Mouse (Mus musculus) CH12.LX (cell line): ENCODE results near the gene Bsn. TPM values are rescaled to one million over a fixed set of nuclear protein-coding genes. Genes with fewer than 3 reads are reported as not detected.
A peak's percentile ranks its signal among the peaks of the same experiment; 100 is the strongest.

ENCODE experiments used
- DNase-seq: peaks from one replicate; pipeline ENCODE4 v3.0.0-alpha.2; 2013; ENCODE audit errors: extremely low read depth
- H3K27ac ChIP-seq: 2 replicates; pipeline ENCODE4 v1.5.1; 2012; ENCODE audit warnings: low read depth, mild to moderate bottlenecking, control low read depth, moderate library complexity; ENCODE audit not compliant: insufficient read depth
- H3K27me3 ChIP-seq: replicated peaks from 2 replicates; pipeline ENCODE3; 2012; ENCODE audit warnings: inconsistent platforms
- H3K36me3 ChIP-seq, 2 experiments: replicated peaks in 1 of 2; 2 replicates each; pipeline versions ENCODE3 to v1.6.1; 2012; ENCODE audit warnings: inconsistent platforms in 1 of 2, low read length in 1 of 2, mild to moderate bottlenecking in 1 of 2, mixed read lengths in 1 of 2, moderate library complexity in 1 of 2; ENCODE audit not compliant: control insufficient read depth in 1 of 2, insufficient read depth in 1 of 2
- H3K4me1 ChIP-seq, 2 experiments: 2 replicates each; pipeline ENCODE4 v1.6.1; 2012; ENCODE audit warnings: inconsistent platforms in 1 of 2, moderate library complexity in 1 of 2; ENCODE audit not compliant: insufficient read depth in 2 of 2, control insufficient read depth in 1 of 2
- H3K4me2 ChIP-seq: 2 replicates; pipeline ENCODE4 v1.6.1; 2012; ENCODE audit warnings: low read depth, mild to moderate bottlenecking, control low read depth; ENCODE audit not compliant: poor library complexity, insufficient read depth, severe bottlenecking
- H3K4me3 ChIP-seq, 3 experiments: fragments of 150-350 bp in 1 of 3; sonication (generic) in 1 of 3; replicated peaks in 1 of 3; 2 replicates each; pipeline versions ENCODE3 to v1.5.1; 2011 to 2012; ENCODE audit warnings: low read depth in 2 of 3, low read length in 2 of 3, mild to moderate bottlenecking in 2 of 3, moderate library complexity in 2 of 3, control low read depth in 1 of 3, improper control_type of control experiment in 1 of 3, inconsistent platforms in 1 of 3, mixed read lengths in 1 of 3; ENCODE audit not compliant: poor library complexity in 1 of 3
- H3K79me2 ChIP-seq: replicated peaks from 2 replicates; pipeline ENCODE4 v1.6.1; 2012; ENCODE audit warnings: mild to moderate bottlenecking, moderate library complexity; ENCODE audit not compliant: control insufficient read depth, poor library complexity, insufficient read depth, severe bottlenecking; ENCODE audit errors: extremely low read depth
- H3K9ac ChIP-seq: 2 replicates; pipeline ENCODE4 v1.6.1; 2012; ENCODE audit warnings: low read depth, mild to moderate bottlenecking, control low read depth, moderate library complexity; ENCODE audit not compliant: insufficient read depth
- H3K9me3 ChIP-seq: replicated peaks from 2 replicates; pipeline ENCODE3; 2012; ENCODE audit warnings: low read length, inconsistent platforms, mixed read lengths
- CHD1 ChIP-seq: IDR thresholded peaks from 2 replicates; pipeline ENCODE4 v1.6.1; 2012; ENCODE audit warnings: low read depth, low read length, improper control_type of control experiment, inconsistent platforms
- CTCF ChIP-seq, 2 experiments: IDR thresholded peaks in 1 of 2; conservative IDR thresholded peaks in 1 of 2; 2 replicates each; pipeline ENCODE4 v1.5.1; 2011 to 2012; ENCODE audit warnings: low read depth in 2 of 2, low read length in 2 of 2, improper control_type of control experiment in 1 of 2, inconsistent platforms in 1 of 2, mild to moderate bottlenecking in 1 of 2, moderate library complexity in 1 of 2
- E2F4 ChIP-seq: IDR thresholded peaks from 2 replicates; pipeline ENCODE4 v1.6.1; 2011; ENCODE audit warnings: low read depth, low read length, improper control_type of control experiment; ENCODE audit not compliant: insufficient replicate concordance
- EP300 ChIP-seq: IDR thresholded peaks from 2 replicates; pipeline ENCODE4 v1.6.1; 2011; ENCODE audit warnings: low read length, improper control_type of control experiment
- ETS1 ChIP-seq: conservative IDR thresholded peaks from 2 replicates; pipeline ENCODE4 v1.6.1; 2012; ENCODE audit warnings: low read depth, mild to moderate bottlenecking, inconsistent platforms, low read length, improper control_type of control experiment, moderate library complexity
- HCFC1 ChIP-seq: IDR thresholded peaks from 2 replicates; pipeline ENCODE4 v1.6.1; 2012; ENCODE audit warnings: low read depth, mild to moderate bottlenecking, inconsistent platforms, low read length, improper control_type of control experiment
- IRF4 ChIP-seq: IDR thresholded peaks from 2 replicates; pipeline ENCODE4 v1.6.1; 2014; ENCODE audit warnings: low read depth, mild to moderate bottlenecking, inconsistent platforms, low read length, improper control_type of control experiment
- JUN ChIP-seq: IDR thresholded peaks from 2 replicates; pipeline ENCODE4 v1.6.1; 2011; ENCODE audit warnings: low read depth, mild to moderate bottlenecking, low read length, improper control_type of control experiment, moderate library complexity; ENCODE audit not compliant: insufficient read depth
- JUND ChIP-seq: conservative IDR thresholded peaks from 2 replicates; pipeline ENCODE4 v1.6.1; 2011; ENCODE audit warnings: low read depth, low read length, improper control_type of control experiment
- MAZ ChIP-seq: IDR thresholded peaks from 2 replicates; pipeline ENCODE4 v1.6.1; 2012; ENCODE audit warnings: low read depth, mild to moderate bottlenecking, inconsistent platforms, low read length, improper control_type of control experiment, moderate library complexity
- NRF1 ChIP-seq: IDR thresholded peaks from 2 replicates; pipeline ENCODE4 v1.6.1; 2014; ENCODE audit warnings: low read depth, mild to moderate bottlenecking, inconsistent platforms, low read length, improper control_type of control experiment, moderate library complexity
- POLR2A ChIP-seq: IDR thresholded peaks from 2 replicates; pipeline ENCODE4 v1.6.1; 2011; ENCODE audit warnings: low read depth, mild to moderate bottlenecking, improper control_type of control experiment, low read length
- POLR2AphosphoS2 ChIP-seq: IDR thresholded peaks from 2 replicates; pipeline ENCODE4 v1.6.1; 2011; ENCODE audit warnings: low read depth, low read length, improper control_type of control experiment
- SIN3A ChIP-seq: IDR thresholded peaks from 2 replicates; pipeline ENCODE4 v1.6.1; 2012; ENCODE audit warnings: low read length, improper control_type of control experiment, inconsistent platforms
- SMC3 ChIP-seq: IDR thresholded peaks from 2 replicates; pipeline ENCODE4 v1.6.1; 2011; ENCODE audit warnings: low read depth, low read length, improper control_type of control experiment
- TCF12 ChIP-seq: IDR thresholded peaks from 2 replicates; pipeline ENCODE4 v1.6.1; 2014; ENCODE audit warnings: low read depth, mild to moderate bottlenecking, inconsistent platforms, low read length, improper control_type of control experiment
- UBTF ChIP-seq: IDR thresholded peaks from 2 replicates; pipeline ENCODE4 v1.6.1; 2012; ENCODE audit warnings: low read depth, mild to moderate bottlenecking, inconsistent platforms, low read length, improper control_type of control experiment, moderate library complexity
- USF1 ChIP-seq: IDR thresholded peaks from 2 replicates; pipeline ENCODE4 v1.6.1; 2014; ENCODE audit warnings: low read depth, mild to moderate bottlenecking, inconsistent platforms, low read length, improper control_type of control experiment
- USF2 ChIP-seq: conservative IDR thresholded peaks from 2 replicates; pipeline ENCODE4 v1.6.1; 2011; ENCODE audit warnings: low read depth, low read length, improper control_type of control experiment
- ZKSCAN1 ChIP-seq: IDR thresholded peaks from 2 replicates; pipeline ENCODE4 v1.6.1; 2012; ENCODE audit warnings: low read depth, inconsistent platforms, low read length, improper control_type of control experiment, borderline replicate concordance
- ZMIZ1 ChIP-seq: IDR thresholded peaks from 2 replicates; pipeline ENCODE4 v1.6.1; 2012; ENCODE audit warnings: low read depth, mild to moderate bottlenecking, inconsistent platforms, low read length, improper control_type of control experiment
- dilution Hi-C: fragments of 300-500 bp; cut with MboI; formaldehyde crosslinking; loops from 2 replicates; pipeline ENCODE4 v1.14.3; 2020; ENCODE audit warnings: low sequenced_read_pairs; ENCODE audit not compliant: extremely low pct_unique_long_range_greater_than_20kb, extremely low pct_ligation_motif_present
- in situ Hi-C: fragments of 300-500 bp; cut with MboI; formaldehyde crosslinking; loops from 3 replicates; pipeline ENCODE4 v1.14.3; 2019; ENCODE audit warnings: low sequenced_read_pairs, low pct_ligation_motif_present, low pct_unique_long_range_greater_than_20kb, mixed read lengths
- polyA plus RNA-seq: library from polyadenylated mRNA; unstranded; fragments of >175 nt; gene quantifications from 2 replicates; pipeline ENCODE4 v1.2.1, GENCODE M21; 2012; ENCODE audit warnings: low read depth; ENCODE audit not compliant: insufficient read length
- total RNA-seq, 2 experiments: library from RNA; depleted of rRNA; stranded (reverse); fragments of 300-350 nt in 1 of 2; fragments of >200 nt in 1 of 2; gene quantifications; 2 replicates each; pipeline ENCODE4 v1.2.3; 2012 to 2014

The Bsn gene
- total and polyA plus RNA-seq, 3 experiments, result 3.6 to 7.8 (median 4.4) TPM

DNA sequence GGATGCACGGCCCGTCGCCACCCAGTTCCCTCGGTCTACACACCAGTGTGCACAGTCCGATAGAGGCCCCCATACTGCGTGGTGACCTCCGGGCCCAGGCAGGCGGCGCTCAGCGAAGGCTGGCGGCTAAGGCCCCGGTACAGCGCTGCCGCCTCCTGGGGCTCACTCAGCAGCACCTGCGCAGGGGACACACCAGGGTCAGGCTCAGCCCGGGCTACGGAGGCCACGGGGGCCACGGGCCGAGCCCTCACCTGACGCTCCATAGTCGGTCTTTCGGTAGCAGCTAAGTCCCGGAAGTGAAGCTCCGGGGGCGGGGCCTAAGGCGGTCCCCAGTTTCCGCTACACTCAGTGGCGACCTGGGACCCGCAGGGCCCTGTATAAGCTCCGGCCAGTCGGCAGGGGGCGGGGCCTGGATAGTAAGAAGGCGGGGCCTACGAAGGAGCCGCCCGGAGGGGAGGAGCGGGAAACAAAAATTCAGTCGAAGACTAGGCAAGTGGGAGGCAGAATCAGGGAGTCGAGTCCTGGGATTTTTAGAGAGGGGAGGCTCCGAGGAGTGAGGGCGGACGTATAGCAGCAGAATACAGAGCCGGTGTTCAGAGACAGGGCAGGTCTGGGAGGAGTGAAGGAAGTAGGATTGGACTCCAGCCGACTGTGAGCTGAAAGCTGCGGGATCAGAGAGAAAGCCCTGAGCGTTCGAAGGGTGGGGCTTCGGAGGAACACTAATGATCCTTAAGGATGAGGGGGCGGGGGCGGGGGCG, 95.8 kb downstream of the Bsn start, which contains the start of gene Apeh (continued):
- TF ChIP-seq NRF1, result peak; percentile 50
- TF ChIP-seq MAZ, result peak; percentile 72; the same call in 1 of the 2 replicates
- TF ChIP-seq ETS1, result no peak
- TF ChIP-seq USF2, result no peak
- no peak for TF ChIP-seq SMC3
- no peak for TF ChIP-seq ZKSCAN1
- no peak for TF ChIP-seq EP300
- no peak for TF ChIP-seq USF1
- peak; percentile 84 for TF ChIP-seq POLR2A
- TF ChIP-seq IRF4, result peak; percentile 65
- TF ChIP-seq E2F4, result no peak

DNA sequence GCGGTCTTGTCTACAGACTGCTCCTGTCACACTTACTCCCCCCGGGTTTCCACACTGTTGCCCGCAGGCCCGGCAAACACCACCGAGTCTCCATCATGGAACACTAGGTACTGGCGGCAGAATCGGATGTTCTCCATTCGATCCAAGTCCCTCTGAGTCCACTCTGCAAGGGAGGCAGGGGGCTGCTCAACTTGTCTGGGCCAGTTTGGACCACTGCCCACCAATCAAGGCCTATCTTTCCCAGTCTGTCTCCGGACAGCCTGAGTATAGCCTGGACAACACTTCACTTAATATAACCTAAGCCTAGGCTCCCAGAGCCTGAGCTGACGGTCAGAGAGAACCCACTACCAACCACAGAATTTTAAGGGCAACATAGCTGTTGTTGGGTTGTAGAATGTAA, 96.6 kb downstream of the Bsn start:
- peaks cover 9% of the 10 kb centered on the region for H3K79me2 ChIP-seq
- peaks cover 5 to 33% of the 10 kb centered on the region in 2 experiments for H3K4me1 ChIP-seq
- peak overlapping the region; percentile 72 for H3K4me2 ChIP-seq
- no peak for DNase-seq
- dilution Hi-C loops, result no loop called here
- H3K36me3 ChIP-seq, result peaks cover 41 to 58% of the 10 kb centered on the region in 2 experiments
- H3K9ac ChIP-seq, result peak overlapping the region; percentile 64
- H3K9me3 ChIP-seq, result no peaks in the 10 kb centered on the region
- no peak for TF ChIP-seq TCF12
- no peak for TF ChIP-seq EP300
- no peak for TF ChIP-seq UBTF
- TF ChIP-seq HCFC1, result no peak
- TF ChIP-seq JUN, result no peak
- TF ChIP-seq CHD1, result no peak
- in situ Hi-C loops, result no loop called here
- peak overlapping the region; percentile 67 to 89 (median 87) for H3K4me3 ChIP-seq
- H3K27me3 ChIP-seq, result no peaks in the 10 kb centered on the region
- H3K27ac ChIP-seq, result no peak overlapping the region

DNA sequence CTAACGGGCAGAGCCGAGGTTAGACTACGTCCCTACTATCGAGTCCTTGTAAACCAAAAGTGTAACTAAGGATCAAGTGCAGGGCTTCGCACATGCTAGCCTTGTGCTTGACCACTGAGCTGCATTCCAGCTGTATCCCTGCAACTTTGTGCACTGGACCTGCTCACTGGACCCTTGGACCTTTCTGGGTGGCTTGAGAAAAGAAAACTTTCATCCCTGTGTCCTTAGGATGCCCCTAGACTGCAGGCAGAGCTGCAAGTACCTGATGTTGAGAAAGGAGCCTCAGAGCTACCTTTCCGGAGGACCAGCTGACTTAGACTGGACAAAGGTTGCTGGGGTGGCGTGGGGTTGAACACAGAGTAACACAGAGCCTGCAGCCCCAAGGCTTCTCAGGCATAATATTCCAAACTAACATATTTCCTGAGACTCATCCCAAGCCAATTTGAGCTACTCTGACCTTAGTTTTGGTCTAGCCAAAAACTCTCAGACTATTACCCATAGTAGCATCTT, 99.5 kb downstream of the Bsn start:
- Histone ChIP-seq H3K27me3 (no peaks in the 10 kb centered on the region), H3K4me3 (no peak overlapping the region), H3K36me3 (peaks cover 70 to 74% of the 10 kb centered on the region in 2 experiments), H3K27ac (no peak overlapping the region), H3K4me2 (no peak overlapping the region), H3K9me3 (no peaks in the 10 kb centered on the region), H3K4me1 (peaks cover 5 to 26% of the 10 kb centered on the region in 2 experiments), H3K79me2 (peaks cover 9% of the 10 kb centered on the region), H3K9ac (no peak overlapping the region)
- in situ Hi-C loops (no loop called here), dilution Hi-C loops (no loop called here)
- DNase-seq, result no peak
- TF ChIP-seq ZKSCAN1, result no peak
- TF ChIP-seq POLR2AphosphoS2, result no peak
- no peak for TF ChIP-seq HCFC1
- TF ChIP-seq ZMIZ1, result no peak
- no peak for TF ChIP-seq SIN3A
- no peak for TF ChIP-seq JUND
- no peak for TF ChIP-seq CTCF (conservative IDR thresholded peaks at IDR 0.05 in 1 of 2, IDR thresholded peaks at IDR 0.05 in 1 of 2; ENCODE audit: low read depth in 2 of 2, low read length in 2 of 2)
- TF ChIP-seq CHD1, result no peak
